Mouse (Mus musculus) neural tube, embryonic 11.5 days (tissue): ENCODE data around the gene Fbxw8. TPM values are rescaled to one million over a fixed set of nuclear protein-coding genes. Genes with fewer than 3 reads are reported as not detected.

Source experiments
- ATAC-seq: fragments of 200-750 bp; cut with Nextera tagmentation; 2 replicates; pipeline ENCODE4 v1.8.0; 2017; ENCODE audit warnings: moderate number of reproducible peaks, mild to moderate bottlenecking, moderate TSS enrichment, moderate library complexity; ENCODE audit not compliant: insufficient read depth, low FRiP score, low TSS enrichment
- DNase-seq: peaks from one replicate; pipeline ENCODE4 v3.0.0-alpha.2; 2015; ENCODE audit warnings: low spot score
- H3K27ac ChIP-seq: fragments of 300-500 bp; sonication (generic); 2 replicates; pipeline ENCODE4 v1.5.1; 2014; ENCODE audit warnings: low read depth, mild to moderate bottlenecking, low read length
- H3K27me3 ChIP-seq: fragments of 300-500 bp; sonication (generic); 2 replicates; pipeline ENCODE4 v1.6.1; 2014; ENCODE audit warnings: mild to moderate bottlenecking, low read length, mixed read lengths; ENCODE audit not compliant: control insufficient read depth, insufficient read depth
- H3K36me3 ChIP-seq: fragments of 300-500 bp; sonication (generic); 2 replicates; pipeline ENCODE4 v1.6.1; 2014; ENCODE audit warnings: mild to moderate bottlenecking, low read length, moderate library complexity, mixed read lengths; ENCODE audit not compliant: control insufficient read depth, insufficient read depth
- H3K4me1 ChIP-seq: fragments of 300-500 bp; sonication (generic); 2 replicates; pipeline ENCODE4 v1.6.1; 2014; ENCODE audit warnings: low read length, mixed read lengths; ENCODE audit not compliant: control insufficient read depth, insufficient read depth
- H3K4me2 ChIP-seq: fragments of 300-500 bp; sonication (generic); 2 replicates; pipeline ENCODE4 v1.6.1; 2014; ENCODE audit warnings: low read depth, mild to moderate bottlenecking, moderate library complexity
- H3K4me3 ChIP-seq: fragments of 300-500 bp; sonication (generic); 2 replicates; pipeline ENCODE4 v1.5.1; 2014; ENCODE audit warnings: low read depth, low read length
- H3K9ac ChIP-seq: fragments of 300-500 bp; sonication (generic); 2 replicates; pipeline ENCODE4 v1.6.1; 2014; ENCODE audit warnings: mild to moderate bottlenecking, low read length
- H3K9me3 ChIP-seq: fragments of 300-500 bp; sonication (generic); 2 replicates; pipeline ENCODE4 v1.6.1; 2016; ENCODE audit warnings: low read length; ENCODE audit not compliant: control insufficient read depth
- WGBS: fragments of 180-500 bp; shearing (Covaris S2); extraction: QIAGEN DNeasy Blood & Tissue Kit; methylation state at CpG from one replicate; pipeline ENCODE4 v1.1.7; 2014; 5-methylcytosine and 5-hydroxymethylcytosine counted together
- polyA plus RNA-seq: library from polyadenylated mRNA; unstranded; fragments of >200 nt; fragmentation: Nextera tagmentation; extraction: Ambion mirVana; gene quantifications from 2 replicates; pipeline ENCODE4 v1.2.1, GENCODE M21; 2014

Fbxw8 gene
- polyA plus RNA-seq, 1 experiment from 2014 or later: 28.4 TPM

- 71% methylated on average over 7 of the region's 7 CpGs for WGBS
- Histone ChIP-seq H3K9me3 (peaks cover 3% of the 10 kb centered on the region; the same call in 1 of the 2 replicates), H3K4me3 (no peak overlapping the region), H3K27ac (no peak overlapping the region), H3K4me1 (0 out of 2 replicates have a peak, but pooled peaks cover 4% of the 10 kb centered on the region), H3K36me3 (no peaks in the 10 kb centered on the region), H3K4me2 (no peak overlapping the region), H3K27me3 (peaks cover 22% of the 10 kb centered on the region), H3K9ac (no peak overlapping the region)
- ATAC-seq: no peak
- DNase-seq: no peak
Observed at GRCm38 (mm10) chr5:118177640-118178039, 22.4 kb upstream of the Fbxw8 start.

- Histone ChIP-seq H3K4me1 (peaks cover 10% of the 10 kb centered on the region; the same call in 1 of the 2 replicates), H3K36me3 (no peaks in the 10 kb centered on the region), H3K27ac (no peak overlapping the region), H3K4me2 (no peak overlapping the region; the same call in 1 of the 2 replicates), H3K9me3 (peaks cover 3% of the 10 kb centered on the region; the same call in 1 of the 2 replicates), H3K4me3 (no peak overlapping the region), H3K27me3 (peaks cover 48% of the 10 kb centered on the region), H3K9ac (no peak overlapping the region)
- WGBS: 23% methylated on average over 2 of the region's 2 CpGs
- ATAC-seq (no peak), DNase-seq (no peak)
Observed at GRCm38 (mm10) chr5:118175137-118175536, 19.9 kb upstream of the Fbxw8 start.

DNA sequence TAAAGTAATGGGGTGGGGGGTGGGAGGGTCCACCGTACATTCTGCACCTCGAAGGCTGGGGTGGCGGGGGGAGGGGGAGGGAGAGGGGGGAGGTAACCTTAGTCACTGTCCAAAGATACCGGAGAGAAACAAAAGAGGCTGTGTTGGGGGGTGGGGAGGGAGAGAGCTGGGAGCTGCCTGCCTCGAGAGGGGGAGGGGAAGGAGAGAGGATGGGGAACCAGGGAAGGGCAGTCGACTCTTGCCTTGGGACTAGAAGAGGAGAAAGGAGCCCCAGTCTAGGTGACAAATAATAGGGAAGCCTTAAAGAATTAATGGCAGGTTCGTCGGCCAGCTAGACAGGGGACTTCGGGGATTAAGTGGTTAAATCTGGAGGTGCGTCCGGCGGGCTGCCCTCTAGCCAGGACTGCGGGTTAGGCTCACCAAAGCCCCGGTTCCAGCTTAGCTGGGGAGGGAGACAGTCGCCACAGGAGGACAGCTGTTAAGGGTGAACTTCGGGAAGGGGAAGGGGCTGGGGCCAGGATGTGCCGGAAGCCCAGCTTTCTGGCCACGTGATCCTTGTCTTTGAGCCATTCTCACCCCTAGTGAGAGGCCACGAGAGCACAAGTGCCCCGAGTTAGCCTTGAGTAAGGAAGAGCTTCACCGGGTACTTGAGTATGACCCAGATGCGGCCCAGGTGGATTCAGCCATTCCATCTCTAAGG is 19.2 kb upstream of the Fbxw8 start:
- Histone ChIP-seq H3K36me3 (no peaks in the 10 kb centered on the region), H3K27ac (no peak overlapping the region), H3K9ac (peak overlapping the region; percentile 36), H3K9me3 (peaks cover 3% of the 10 kb centered on the region; the same call in 1 of the 2 replicates), H3K27me3 (peaks cover 54% of the 10 kb centered on the region), H3K4me2 (peak overlapping the region; percentile 46), H3K4me3 (peak overlapping the region; percentile 23), H3K4me1 (peaks cover 14% of the 10 kb centered on the region; the same call in 1 of the 2 replicates)
- ATAC-seq (no peak), DNase-seq (peak; percentile 36)
- under 1% methylated on average over 20 of the region's 22 CpGs for WGBS

GRCm38 (mm10) chr5:118172078-118172723 is 16.9 kb upstream of the Fbxw8 start:
- DNase-seq (peak; percentile 29), ATAC-seq (no peak)
- Histone ChIP-seq H3K9ac (no peak overlapping the region), H3K27ac (no peak overlapping the region), H3K36me3 (no peaks in the 10 kb centered on the region), H3K9me3 (peaks cover 3% of the 10 kb centered on the region; the same call in 1 of the 2 replicates), H3K27me3 (peaks cover 75% of the 10 kb centered on the region), H3K4me1 (peaks cover 14% of the 10 kb centered on the region; the same call in 1 of the 2 replicates), H3K4me3 (peak overlapping the region; percentile 25), H3K4me2 (peak overlapping the region; percentile 35)
- WGBS: under 1% methylated on average over 27 of the region's 27 CpGs

- Histone ChIP-seq H3K4me1 (peaks cover 14% of the 10 kb centered on the region; the same call in 1 of the 2 replicates), H3K4me3 (peak overlapping the region; percentile 25), H3K9ac (no peak overlapping the region), H3K4me2 (peak overlapping the region; percentile 35), H3K36me3 (no peaks in the 10 kb centered on the region), H3K9me3 (peaks cover 3% of the 10 kb centered on the region; the same call in 1 of the 2 replicates), H3K27me3 (peaks cover 76% of the 10 kb centered on the region), H3K27ac (no peak overlapping the region)
- ATAC-seq (no peak), DNase-seq (peak; percentile 20)
- WGBS: under 1% methylated on average over 30 of the region's 36 CpGs
Observed at GRCm38 (mm10) chr5:118171665-118172064, 16.4 kb upstream of the Fbxw8 start.

DNA sequence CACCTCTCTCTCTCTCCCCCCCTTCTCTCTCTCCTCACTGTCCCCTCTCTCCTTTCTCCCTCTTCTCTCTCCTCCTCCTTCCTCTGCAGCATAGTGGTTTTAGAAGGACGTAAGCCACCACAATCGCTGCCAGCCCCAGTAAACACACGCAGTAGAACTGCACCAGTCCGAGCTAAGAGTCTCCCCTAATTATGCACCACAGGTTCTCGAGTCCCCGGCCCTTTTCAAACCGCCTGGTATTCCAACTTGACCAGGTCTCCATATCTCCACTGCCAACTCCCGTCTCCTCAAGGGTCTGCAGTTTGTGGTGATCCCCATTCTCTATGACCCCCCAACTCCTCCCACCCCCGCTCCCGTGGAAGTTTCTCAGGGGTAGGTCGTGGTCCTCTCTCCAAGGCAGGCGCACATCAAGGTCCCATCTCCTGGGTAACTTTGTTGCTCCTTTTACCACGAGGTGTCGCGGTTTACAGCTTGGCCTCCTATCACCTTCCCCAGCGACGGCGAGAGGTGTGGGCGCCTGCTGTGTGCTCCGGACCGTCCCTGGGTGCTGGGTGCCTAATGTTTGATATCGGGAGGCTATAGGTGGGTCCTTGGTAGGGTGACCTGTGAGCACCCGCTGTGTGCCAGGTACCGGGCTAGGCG is 15.7 kb upstream of the Fbxw8 start:
- Histone ChIP-seq H3K4me3 (peak overlapping the region; percentile 25), H3K9ac (no peak overlapping the region), H3K27ac (no peak overlapping the region), H3K9me3 (peaks cover 3% of the 10 kb centered on the region; the same call in 1 of the 2 replicates), H3K4me1 (peaks cover 14% of the 10 kb centered on the region; the same call in 1 of the 2 replicates), H3K27me3 (peaks cover 76% of the 10 kb centered on the region), H3K36me3 (no peaks in the 10 kb centered on the region), H3K4me2 (no peak overlapping the region)
- DNase-seq: peak; percentile 47
- 1% methylated on average over 25 of the region's 25 CpGs for WGBS
- no peak for ATAC-seq

GRCm38 (mm10) chr5:118169222-118170221 is 14.3 kb upstream of the Fbxw8 start:
- ATAC-seq: 0 out of 2 replicates have a peak, but pooled peaks have one; percentile 16
- under 1% methylated on average over 114 of the region's 117 CpGs for WGBS
- Histone ChIP-seq H3K9ac (peak overlapping the region; percentile 44), H3K9me3 (no peaks in the 10 kb centered on the region), H3K4me1 (peaks cover 11% of the 10 kb centered on the region; the same call in 1 of the 2 replicates), H3K4me2 (peak overlapping the region; percentile 93), H3K27ac (no peak overlapping the region), H3K36me3 (no peaks in the 10 kb centered on the region), H3K27me3 (peaks cover 72% of the 10 kb centered on the region), H3K4me3 (peak overlapping the region; percentile 52)
- peak; percentile 47 for DNase-seq
